Mouse (Mus musculus) midbrain, embryonic 12.5 days (tissue): ENCODE results near the gene Hist2h2aa2. TPM values are rescaled to one million over a fixed set of nuclear protein-coding genes. Genes with fewer than 3 reads are reported as not detected.
A peak's percentile ranks its signal among the peaks of the same experiment; 100 is the strongest.

ENCODE experiments used
- ATAC-seq: fragments of 200-750 bp; cut with Nextera tagmentation; 2 replicates; pipeline ENCODE4 v1.8.0; 2017; ENCODE audit warnings: low read depth, moderate TSS enrichment, moderate library complexity; ENCODE audit not compliant: low FRiP score
- H3K27ac ChIP-seq: fragments of 300-500 bp; sonication (generic); replicated peaks from 2 replicates; pipeline ENCODE4 v1.5.1; 2016; ENCODE audit warnings: mild to moderate bottlenecking
- H3K27me3 ChIP-seq: fragments of 300-500 bp; sonication (generic); 2 replicates; pipeline ENCODE4 v1.6.1; 2016; ENCODE audit warnings: mild to moderate bottlenecking
- H3K36me3 ChIP-seq: fragments of 300-500 bp; sonication (generic); 2 replicates; pipeline ENCODE4 v1.6.1; 2016
- H3K4me1 ChIP-seq: fragments of 300-500 bp; sonication (generic); 2 replicates; pipeline ENCODE4 v1.6.1; 2016
- H3K4me2 ChIP-seq: fragments of 300-500 bp; sonication (generic); replicated peaks from 2 replicates; pipeline ENCODE4 v1.6.1; 2016; ENCODE audit warnings: mild to moderate bottlenecking, moderate library complexity
- H3K4me3 ChIP-seq: fragments of 300-500 bp; sonication (generic); 2 replicates; pipeline ENCODE4 v1.5.1; 2016; ENCODE audit warnings: mild to moderate bottlenecking
- H3K9ac ChIP-seq: fragments of 300-500 bp; sonication (generic); replicated peaks from 2 replicates; pipeline ENCODE4 v1.6.1; 2016; ENCODE audit warnings: mild to moderate bottlenecking, moderate library complexity
- H3K9me3 ChIP-seq: fragments of 300-500 bp; sonication (generic); 2 replicates; pipeline ENCODE4 v1.6.1; 2016; ENCODE audit warnings: mild to moderate bottlenecking
- WGBS: fragments of 180-500 bp; shearing (Covaris S2); methylation state at CpG from one replicate; pipeline ENCODE4 v1.1.7; 2016; 5-methylcytosine and 5-hydroxymethylcytosine counted together
- polyA plus RNA-seq: library from polyadenylated mRNA; unstranded; fragments of >200 nt; fragmentation: Nextera tagmentation; extraction: Ambion mirVana; gene quantifications from 2 replicates; pipeline ENCODE4 v1.2.1, GENCODE M21; 2016

Hist2h2aa2 gene
- polyA plus RNA-seq, 1 experiment from 2014 or later, result 67.7 TPM

DNA sequence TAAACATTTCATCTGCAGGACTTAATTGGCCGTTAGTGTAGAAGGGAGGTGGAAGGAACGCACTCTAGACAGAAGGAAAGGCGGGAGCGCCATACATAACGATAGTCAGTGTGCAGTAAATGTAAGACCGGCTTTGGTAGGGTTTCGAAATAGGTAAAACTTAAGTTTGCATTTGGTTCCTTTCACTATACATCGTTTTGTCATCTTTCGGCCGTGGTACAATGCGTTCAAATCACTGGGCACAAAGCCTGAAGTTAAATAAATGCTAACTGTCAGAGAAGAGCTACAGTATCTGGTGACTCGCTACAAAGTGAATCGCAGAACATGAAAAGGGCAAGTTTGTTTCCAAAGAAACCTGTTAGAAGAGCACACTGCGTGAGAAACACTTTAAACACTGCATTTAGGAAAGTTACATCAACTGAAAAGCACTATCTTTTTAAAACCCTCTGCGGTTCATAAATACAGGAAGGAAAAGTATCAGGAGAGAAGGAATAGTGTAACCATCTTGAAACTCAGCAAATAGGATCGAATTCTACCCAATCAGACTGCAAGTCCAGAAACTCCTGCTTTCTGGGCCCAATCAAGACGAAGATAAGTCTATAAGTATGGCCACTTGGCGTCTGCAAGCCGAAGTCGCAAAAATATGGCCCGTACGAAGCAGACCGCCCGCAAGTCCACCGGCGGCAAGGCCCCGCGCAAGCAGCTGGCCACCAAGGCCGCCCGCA lies 28.1 kb upstream of the Hist2h2aa2 start, which contains the start of gene Hist2h3b:
Gene Hist2h3b, plus strand, starts transcription at position 604 of the 725 bp plus-strand sequence.
- H3K4me2 ChIP-seq, result peak within 1 kb of the TSS; percentile 80
- no peaks in the 10 kb centered on the region for H3K9me3 ChIP-seq
- H3K4me3 ChIP-seq, result peak within 1 kb of the TSS; percentile 55
- H3K9ac ChIP-seq, result peak within 1 kb of the TSS; percentile 70
- H3K4me1 ChIP-seq, result peaks cover 23% of the 10 kb centered on the region
- H3K27ac ChIP-seq, result peak within 1 kb of the TSS; percentile 96
- H3K27me3 ChIP-seq, result no peaks in the 10 kb centered on the region
- ATAC-seq, result peak; percentile 76
- WGBS, result 24% methylated on average over 30 of the region's 30 CpGs
- H3K36me3 ChIP-seq, result no peaks in the 10 kb centered on the region

DNA sequence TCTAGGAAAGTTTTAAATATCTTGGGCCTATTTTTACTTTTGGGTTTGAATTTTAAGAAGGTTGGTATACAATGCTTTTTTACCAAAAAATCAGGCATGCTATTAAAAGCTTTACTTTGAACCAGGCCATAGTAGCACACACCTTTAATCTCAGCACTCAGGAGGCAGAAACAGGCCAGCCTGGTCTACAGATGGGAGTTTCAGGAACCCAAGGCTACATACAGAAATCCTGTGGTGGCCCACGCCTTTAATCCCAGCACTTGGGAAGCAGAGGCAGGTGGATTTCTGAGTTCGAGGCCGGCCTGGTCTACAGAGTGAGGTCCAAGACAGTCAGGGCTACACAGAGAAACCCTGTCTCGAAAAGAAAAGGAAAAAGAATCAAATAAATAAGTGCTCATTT lies 27.5 kb upstream of the Hist2h2aa2 start:
- Histone ChIP-seq H3K9ac (no peak overlapping the region), H3K4me1 (peaks cover 25% of the 10 kb centered on the region), H3K9me3 (no peaks in the 10 kb centered on the region), H3K36me3 (no peaks in the 10 kb centered on the region), H3K4me3 (no peak overlapping the region), H3K27ac (peak overlapping the region; percentile 86), H3K4me2 (no peak overlapping the region), H3K27me3 (no peaks in the 10 kb centered on the region)
- whole genome bisulfite sequencing, result 81% methylated on average over 4 of the region's 4 CpGs
- no peak for ATAC-seq

DNA sequence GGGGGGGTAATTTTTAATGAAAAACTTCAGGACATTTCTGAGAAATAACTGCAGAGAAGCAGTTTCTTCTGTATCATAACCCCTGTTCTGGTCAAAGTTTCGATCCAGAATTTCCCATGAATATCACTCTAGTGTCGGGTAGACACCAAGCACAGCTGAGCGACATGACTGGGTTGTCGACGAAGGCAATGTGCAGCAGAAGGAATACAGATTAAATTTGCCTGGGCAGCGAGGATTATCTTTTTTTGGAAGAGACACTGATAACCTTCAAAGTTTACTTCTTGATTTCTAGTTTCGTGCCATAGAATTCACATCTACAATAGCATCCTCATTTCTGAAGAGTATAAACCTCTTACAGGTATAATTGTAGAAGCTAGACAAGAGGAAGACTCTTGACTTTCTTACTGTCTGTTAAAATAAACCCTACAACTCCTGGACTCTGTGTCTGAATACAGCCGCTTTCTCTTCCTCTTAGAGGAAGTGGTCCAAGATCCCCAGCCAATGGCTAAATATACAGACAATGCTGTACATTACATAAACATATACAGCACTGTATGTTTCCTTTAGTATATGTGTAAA lies 26.1 kb upstream of the Hist2h2aa2 start:
- Histone ChIP-seq H3K9ac (no peak overlapping the region), H3K9me3 (no peaks in the 10 kb centered on the region), H3K27me3 (no peaks in the 10 kb centered on the region), H3K36me3 (no peaks in the 10 kb centered on the region), H3K4me1 (peaks cover 35% of the 10 kb centered on the region), H3K4me3 (no peak overlapping the region), H3K27ac (no peak overlapping the region), H3K4me2 (no peak overlapping the region)
- 91% methylated on average over 8 of the region's 8 CpGs for WGBS
- ATAC-seq, result no peak

DNA sequence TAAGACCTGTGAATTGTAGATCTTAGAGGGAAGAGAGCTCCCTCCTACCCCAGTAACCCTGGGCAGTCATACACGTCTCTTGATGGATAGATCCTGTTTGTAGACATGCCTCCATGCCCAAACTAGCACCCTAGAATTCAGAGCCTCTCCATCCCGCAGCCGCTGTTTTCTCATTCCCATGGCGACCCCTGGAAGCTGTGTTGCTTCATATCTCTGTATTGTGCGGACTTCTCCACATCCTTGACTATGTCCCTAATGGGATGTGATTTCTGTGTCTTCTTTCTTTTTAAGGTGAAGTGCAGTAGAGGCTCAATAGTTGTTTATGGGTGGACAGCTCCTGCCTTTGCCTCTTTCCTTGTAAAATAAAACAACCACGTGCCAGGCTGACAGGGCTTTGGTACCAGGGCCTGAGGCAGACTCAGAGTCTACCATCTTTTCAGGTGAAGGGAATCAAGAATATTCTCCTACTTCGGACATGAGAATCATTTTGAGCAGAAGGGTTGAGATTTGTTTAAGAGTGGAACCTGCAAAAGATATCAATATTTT lies 24.4 kb upstream of the Hist2h2aa2 start:
- peak overlapping the region; percentile 57 for H3K4me3 ChIP-seq
- WGBS, result 72% methylated on average over 7 of the region's 7 CpGs

DNA sequence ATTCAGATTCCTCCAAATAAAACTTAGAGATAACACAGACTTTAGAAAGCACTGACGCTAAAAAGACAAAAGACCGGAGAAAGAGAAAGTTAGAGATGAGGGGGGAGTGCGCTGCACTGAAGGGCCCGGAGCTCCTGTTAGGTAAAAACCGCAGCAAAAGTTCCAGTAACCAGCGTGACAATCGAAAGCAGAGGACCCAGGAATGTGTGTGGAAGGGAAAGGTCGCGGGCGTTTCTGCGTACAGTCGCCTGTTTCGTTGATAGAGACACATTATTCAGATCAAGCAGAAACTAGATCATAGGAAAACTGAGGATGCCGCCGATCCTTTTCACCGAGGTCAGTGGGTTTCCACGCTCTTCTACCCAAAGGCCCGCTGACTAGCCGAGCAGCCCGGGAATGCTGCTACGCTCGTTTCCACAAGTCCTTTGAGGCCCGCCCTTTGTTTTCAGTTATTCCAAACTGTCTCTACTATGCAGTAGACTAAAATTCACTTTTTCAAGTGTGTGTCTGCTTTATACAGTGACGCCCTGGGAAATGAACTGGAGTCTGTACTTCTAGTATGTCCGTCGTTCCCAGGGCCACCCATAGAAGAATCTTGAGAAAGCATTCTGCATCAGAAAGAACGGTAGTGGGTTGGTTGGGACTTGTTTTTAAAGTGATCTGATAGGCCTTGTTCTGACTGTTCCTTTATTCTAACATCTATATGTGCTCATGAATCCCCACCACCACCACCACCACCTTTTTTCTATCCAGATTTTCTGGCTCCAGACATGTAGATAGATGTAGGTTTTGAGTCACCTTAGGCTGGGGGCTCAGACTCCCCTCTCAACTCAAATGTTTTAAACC lies 23.7 kb upstream of the Hist2h2aa2 start:
- peak overlapping the region; percentile 85 for H3K4me2 ChIP-seq
- peak overlapping the region; percentile 57 for H3K4me3 ChIP-seq
- peak overlapping the region; percentile 98 for H3K27ac ChIP-seq
- H3K27me3 ChIP-seq, result no peaks in the 10 kb centered on the region
- peaks cover 35% of the 10 kb centered on the region for H3K4me1 ChIP-seq
- peak overlapping the region; percentile 66 for H3K9ac ChIP-seq
- H3K36me3 ChIP-seq, result no peaks in the 10 kb centered on the region
- no peaks in the 10 kb centered on the region for H3K9me3 ChIP-seq
- ATAC-seq, result peak; percentile 11; the same call in 1 of the 2 replicates
- WGBS, result 5% methylated on average over 27 of the region's 27 CpGs

More for the DNA sequence above, 24.4 kb upstream of the Hist2h2aa2 start:
- peak overlapping the region; percentile 66; the same call in 1 of the 2 replicates for H3K9ac ChIP-seq
- H3K36me3 ChIP-seq, result no peaks in the 10 kb centered on the region
- H3K27me3 ChIP-seq, result no peaks in the 10 kb centered on the region
- no peak for ATAC-seq
- peak overlapping the region; percentile 85 for H3K4me2 ChIP-seq
- H3K27ac ChIP-seq, result peak overlapping the region; percentile 98
- H3K9me3 ChIP-seq, result no peaks in the 10 kb centered on the region
- peaks cover 35% of the 10 kb centered on the region for H3K4me1 ChIP-seq

DNA sequence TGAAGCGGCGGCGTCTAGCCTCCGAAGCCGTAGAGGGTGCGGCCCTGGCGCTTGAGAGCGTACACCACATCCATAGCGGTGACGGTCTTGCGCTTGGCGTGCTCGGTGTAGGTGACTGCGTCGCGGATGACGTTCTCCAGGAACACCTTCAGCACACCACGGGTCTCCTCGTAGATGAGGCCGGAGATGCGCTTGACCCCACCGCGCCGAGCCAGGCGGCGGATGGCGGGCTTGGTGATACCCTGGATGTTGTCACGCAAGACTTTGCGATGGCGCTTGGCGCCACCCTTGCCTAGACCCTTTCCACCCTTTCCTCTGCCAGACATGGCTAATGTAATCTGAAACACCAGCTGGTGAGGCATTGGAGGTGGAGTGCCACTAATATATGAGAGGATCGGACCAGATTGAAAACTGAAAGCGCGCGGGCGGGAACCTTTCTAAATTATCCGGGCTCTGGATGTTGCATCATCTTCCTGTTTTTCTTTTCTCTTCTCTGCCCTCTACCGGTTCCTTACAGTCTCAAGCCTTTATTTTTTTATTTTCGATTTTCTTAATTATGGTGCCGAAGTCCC lies 23.0 kb upstream of the Hist2h2aa2 start, which contains the start of gene Hist2h4:
Gene Hist2h4, minus strand, starts transcription at position 333 of the 572 bp plus-strand sequence.
- Histone ChIP-seq H3K4me3 (peak within 1 kb of the TSS; percentile 57), H3K9ac (peak within 1 kb of the TSS; percentile 87), H3K4me2 (peak within 1 kb of the TSS; percentile 85), H3K36me3 (no peaks in the 10 kb centered on the region), H3K4me1 (peaks cover 32% of the 10 kb centered on the region), H3K9me3 (no peaks in the 10 kb centered on the region), H3K27ac (peak within 1 kb of the TSS; percentile 98), H3K27me3 (no peaks in the 10 kb centered on the region)
- under 1% methylated on average over 40 of the region's 40 CpGs for WGBS
- ATAC-seq, result peak; percentile 89

DNA sequence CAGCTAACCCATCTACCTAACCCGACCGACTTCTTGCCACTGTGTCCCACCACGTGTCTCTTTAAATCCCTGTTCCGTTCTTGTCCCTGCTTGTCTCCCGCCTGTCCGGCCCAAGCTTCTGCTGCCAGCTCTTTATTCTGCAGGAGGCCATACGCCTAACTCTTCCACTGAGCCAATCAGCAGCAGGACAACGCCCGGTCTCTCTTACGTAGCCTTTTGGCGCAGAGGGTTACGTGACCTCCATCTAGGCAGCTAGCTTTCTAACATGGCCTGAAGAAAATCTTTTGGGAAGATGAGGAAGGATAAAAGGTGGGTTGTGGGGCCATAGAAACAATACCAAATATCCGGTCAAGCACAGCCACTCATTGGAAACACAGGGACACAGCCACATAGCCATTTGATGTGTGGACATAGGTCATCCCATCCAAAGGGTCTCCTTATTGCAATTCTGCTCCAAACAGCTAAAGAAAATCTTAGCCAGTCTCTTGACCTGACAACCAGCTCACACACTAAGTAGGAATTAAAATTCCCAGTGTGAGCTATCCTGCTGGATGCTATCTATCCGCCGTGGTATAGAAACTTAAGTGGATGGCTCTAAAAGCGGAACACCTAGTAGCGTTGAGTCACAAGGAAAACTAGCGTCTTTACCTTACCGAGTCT lies 22.3 kb upstream of the Hist2h2aa2 start:
- WGBS, result 1% methylated on average over 19 of the region's 19 CpGs
- peak overlapping the region; percentile 85 for H3K4me2 ChIP-seq
- no peaks in the 10 kb centered on the region for H3K9me3 ChIP-seq
- no peaks in the 10 kb centered on the region for H3K27me3 ChIP-seq
- H3K4me3 ChIP-seq, result peak overlapping the region; percentile 57
- H3K4me1 ChIP-seq, result peaks cover 26% of the 10 kb centered on the region
- no peaks in the 10 kb centered on the region for H3K36me3 ChIP-seq
- H3K9ac ChIP-seq, result peak overlapping the region; percentile 87
- ATAC-seq, result peak; percentile 83
- peak overlapping the region; percentile 98 for H3K27ac ChIP-seq

DNA sequence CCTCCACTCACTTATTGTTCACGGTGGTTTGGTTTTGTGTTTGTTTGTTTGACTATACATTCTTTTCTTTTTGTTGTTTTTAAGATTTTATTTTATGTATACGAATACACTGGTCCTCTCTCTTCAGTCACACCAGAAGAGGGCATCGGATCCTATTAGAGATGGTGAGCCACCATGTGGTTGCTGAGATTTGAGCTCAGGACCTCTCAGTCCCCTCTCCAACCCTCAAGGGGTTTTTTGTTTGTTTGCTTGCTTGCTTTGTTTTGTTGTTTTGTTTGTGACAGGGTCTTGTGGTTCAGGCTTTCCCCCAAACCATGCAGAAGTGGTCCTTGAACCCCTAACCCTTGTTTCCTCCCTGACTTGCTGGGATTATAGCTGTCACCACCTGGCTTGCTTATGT lies 21.5 kb upstream of the Hist2h2aa2 start:
- Histone ChIP-seq H3K4me1 (peaks cover 24% of the 10 kb centered on the region), H3K9me3 (no peaks in the 10 kb centered on the region), H3K27ac (peak overlapping the region; percentile 98), H3K27me3 (no peaks in the 10 kb centered on the region), H3K36me3 (no peaks in the 10 kb centered on the region), H3K9ac (peak overlapping the region; percentile 87), H3K4me2 (peak overlapping the region; percentile 85), H3K4me3 (peak overlapping the region; percentile 57)
- WGBS, result 52% methylated on average over 3 of the region's 3 CpGs
- no peak for ATAC-seq

DNA sequence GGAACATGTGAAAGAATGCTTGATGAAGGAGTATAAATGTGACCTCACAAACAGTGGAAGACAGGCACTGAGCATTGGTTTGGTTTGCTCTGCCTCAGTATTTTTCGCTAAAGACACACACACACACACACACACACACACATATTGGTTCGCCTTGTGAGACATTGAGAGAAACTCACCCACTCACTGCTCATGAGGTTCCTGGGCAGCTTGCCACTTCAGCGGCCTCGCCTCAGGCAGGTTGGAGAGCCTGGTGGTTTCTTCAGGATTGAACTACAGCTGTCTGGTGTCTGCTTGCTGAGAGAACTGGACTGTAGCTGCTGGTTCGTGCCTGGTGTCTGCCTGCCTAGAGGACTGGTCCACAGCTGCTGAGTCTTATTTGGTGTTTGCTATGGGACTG lies 20.1 kb upstream of the Hist2h2aa2 start:
- no peak overlapping the region for H3K27ac ChIP-seq
- H3K4me3 ChIP-seq, result no peak overlapping the region
- no peak overlapping the region for H3K4me2 ChIP-seq
- no peak for ATAC-seq
- H3K36me3 ChIP-seq, result no peaks in the 10 kb centered on the region
- no peaks in the 10 kb centered on the region for H3K27me3 ChIP-seq
- H3K4me1 ChIP-seq, result peaks cover 24% of the 10 kb centered on the region
- H3K9ac ChIP-seq, result no peak overlapping the region
- no peaks in the 10 kb centered on the region for H3K9me3 ChIP-seq
- 93% methylated on average over 5 of the region's 5 CpGs for WGBS

DNA sequence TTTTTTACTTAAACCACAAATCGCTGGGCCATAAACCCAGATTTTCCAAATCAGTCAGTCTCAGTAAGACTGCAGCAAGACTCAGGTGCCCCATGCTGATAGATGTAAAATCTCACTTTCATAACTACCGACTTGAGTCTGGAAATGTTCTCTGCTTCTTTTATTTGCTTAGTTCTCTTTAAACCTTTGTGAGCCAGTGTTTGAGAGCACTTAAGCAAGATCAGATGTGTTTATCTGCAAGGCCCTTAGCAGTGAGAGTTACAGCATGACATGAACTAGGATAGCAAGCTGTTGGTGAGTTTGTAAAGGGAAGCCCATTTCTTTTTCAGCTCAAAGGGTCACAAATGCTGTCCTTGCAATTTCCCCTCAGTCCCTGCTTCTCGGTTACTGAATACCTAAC lies 17.1 kb upstream of the Hist2h2aa2 start:
- H3K9me3 ChIP-seq, result no peaks in the 10 kb centered on the region
- H3K27ac ChIP-seq, result no peak overlapping the region
- 86% methylated on average over 3 of the region's 3 CpGs for WGBS

More for the DNA sequence above, 17.1 kb upstream of the Hist2h2aa2 start:
- Histone ChIP-seq H3K36me3 (no peaks in the 10 kb centered on the region), H3K9ac (no peak overlapping the region), H3K4me3 (no peak overlapping the region), H3K4me2 (no peak overlapping the region), H3K4me1 (peaks cover 6% of the 10 kb centered on the region; the same call in 1 of the 2 replicates), H3K27me3 (no peaks in the 10 kb centered on the region)
- no peak for ATAC-seq
